In genomic region chr7:105565071-105565836, GRCm38 (mm10) we compare ENCODE assay signal across 15 mouse cellular contexts. TPM values are rescaled to one million over a fixed set of nuclear protein-coding genes. Genes with fewer than 3 reads are reported as not detected.
A peak's percentile ranks its signal among the peaks of the same experiment; 100 is the strongest.
DNase-seq lines count a peak whose midpoint lies in the region; ATAC-seq lines count a peak whose summit lies in the region.
"Had no signal": no experiment of that assay in that cellular context is flagged by ENCODE, and none has a peak within 500 bp of the region (broad histone marks: within the 10 kb centered on the region; RNA-seq: fewer than 3 reads in every experiment).

No protein-coding gene starts in this region.

- no peaks in the 10 kb centered on the region for H3K27me3 ChIP-seq in heart, embryonic 10.5 days (ENCODE audit: insufficient read depth, poor library complexity, severe bottlenecking)
- no peaks in the 10 kb centered on the region for H3K27me3 ChIP-seq in lung, embryonic 16.5 days (ENCODE audit: control insufficient read depth, insufficient read depth, low read depth, low read length)
- H3K27me3 ChIP-seq: embryonic facial prominence, embryonic 12.5 days; heart, embryonic 13.5 days had no signal

- H3K9ac ChIP-seq in lung, embryonic 16.5 days (ENCODE audit: low read length), result no peak overlapping the region
- H3K9ac ChIP-seq: embryonic facial prominence, embryonic 12.5 days; heart, embryonic 13.5 days; liver, embryonic 14.5 days had no signal

- H3K9me3 ChIP-seq in heart, embryonic 10.5 days, result no peaks in the 10 kb centered on the region
- H3K9me3 ChIP-seq in lung, embryonic 16.5 days (ENCODE audit: control insufficient read depth, low read length), result no peaks in the 10 kb centered on the region
- H3K9me3 ChIP-seq: embryonic facial prominence, embryonic 12.5 days; forebrain, embryonic 10.5 days; G1E; heart, embryonic 13.5 days had no signal

- peaks cover 56% of the 10 kb centered on the region for H3K36me3 ChIP-seq in heart, embryonic 10.5 days
- peaks cover 6% of the 10 kb centered on the region for H3K36me3 ChIP-seq in lung, embryonic 16.5 days (ENCODE audit: control insufficient read depth, insufficient read depth, low read length)
- H3K36me3 ChIP-seq: G1E had no signal

- 71% methylated on average over 17 of the region's 17 CpGs for WGBS in heart, embryonic 10.5 days
- 80% methylated on average over 17 of the region's 17 CpGs for WGBS in lung, embryonic 16.5 days

- H3K4me3 ChIP-seq in heart, embryonic 10.5 days, result no peak overlapping the region
- H3K4me3 ChIP-seq in lung, embryonic 16.5 days (ENCODE audit: low read length), result no peak overlapping the region
- H3K4me3 ChIP-seq: embryonic facial prominence, embryonic 12.5 days; forebrain, embryonic 10.5 days; heart, embryonic 13.5 days had no signal

- H3K4me2 ChIP-seq in lung, embryonic 16.5 days (ENCODE audit: low read depth, low read length), result no peak overlapping the region
- H3K4me2 ChIP-seq: embryonic facial prominence, embryonic 12.5 days; heart, embryonic 13.5 days had no signal

- H3K27ac ChIP-seq in heart, embryonic 10.5 days, result no peak overlapping the region
- no peak overlapping the region for H3K27ac ChIP-seq in lung, embryonic 16.5 days (ENCODE audit: low read length)
- H3K27ac ChIP-seq: embryonic facial prominence, embryonic 12.5 days; forebrain, embryonic 10.5 days; heart, embryonic 13.5 days; liver, embryonic 14.5 days had no signal

- peak; percentile 22; the same call in 1 of the 2 replicates for ATAC-seq in lung, embryonic 16.5 days (ENCODE audit: low read depth)

- peak; percentile 97 for DNase-seq in heart, adult 11 months
- DNase-seq in heart, embryonic 10.5 days (ENCODE audit: low spot score), result no peak
- no peak for DNase-seq in lung, postnatal 14 days
- peak; percentile 54 to 73 for DNase-seq in heart, adult 9 months (ENCODE audit: low spot score in 2 of 2)
- peak; percentile 70 for DNase-seq in lung, postnatal 36 days
- no peak for DNase-seq in gastrocnemius, adult 8-10 months (ENCODE audit: low spot score in 2 of 2)
- DNase-seq: adrenal gland, postnatal 25 days had no signal

- H3K4me1 ChIP-seq in heart, embryonic 10.5 days, result peaks cover 25% of the 10 kb centered on the region
- no peaks in the 10 kb centered on the region for H3K4me1 ChIP-seq in lung, embryonic 16.5 days (replicated peaks; ENCODE audit: control insufficient read depth, insufficient read depth, low read length)

RNA-seq across cellular contexts. Expression of gene Smpd1, which starts 11.1 kb away (rescaled TPM):
- polyA plus RNA-seq in heart, embryonic 10.5 days (2016; fragmentation: Nextera tagmentation; extraction: Ambion mirVana), result 39.9 and 60.4 TPM in 2 replicates
- polyA plus RNA-seq in lung, embryonic 16.5 days (2015; fragmentation: Nextera tagmentation; extraction: Ambion mirVana), result 47.8 and 50.3 TPM in 2 replicates
- 10 to 100 TPM; 47.6 to 60.6 (median 56.7) TPM for total RNA-seq in gastrocnemius, adult 8-10 months (2022)

RNA-seq across cellular contexts. Expression of gene Apbb1, which starts 16.2 kb away (rescaled TPM):
- 68.6 and 70.6 TPM in 2 replicates for polyA plus RNA-seq in heart, embryonic 10.5 days (2016; fragmentation: Nextera tagmentation; extraction: Ambion mirVana)
- polyA plus RNA-seq in lung, embryonic 16.5 days (2015; fragmentation: Nextera tagmentation; extraction: Ambion mirVana), result 46.3 and 48.0 TPM in 2 replicates
- total RNA-seq in gastrocnemius, adult 8-10 months (2022), result 1 to 10 TPM; 4.7 to 8.0 (median 6.8) TPM

RNA-seq across cellular contexts. Expression of gene Hpx, which starts 34.7 kb away (rescaled TPM):
- polyA plus RNA-seq in heart, embryonic 10.5 days (2016; fragmentation: Nextera tagmentation; extraction: Ambion mirVana), result 0.43 and 7.4 TPM in 2 replicates
- polyA plus RNA-seq in lung, embryonic 16.5 days (2015; fragmentation: Nextera tagmentation; extraction: Ambion mirVana), result 1.0 and 4.6 TPM in 2 replicates
- total RNA-seq in gastrocnemius, adult 8-10 months (2022), result under 1 TPM in 1 of 4 experiments, not detected in 3; 0.64 TPM
- total RNA-seq: G1E; megakaryocyte-erythroid progenitor cell, adult 5-6 weeks had no signal
- polyA plus RNA-seq: G1E; neural tube, embryonic 14.5 days had no signal

Comparison
In these comparisons a context has a peak if more than half of its experiments do, and no peak if none do; other contexts are left out.
1. DNase-seq: peak in heart, adult 11 months (single experiment), heart, adult 9 months (2 of 2) and lung, postnatal 36 days (single experiment); none in heart, embryonic 10.5 days (single experiment), lung, postnatal 14 days (single experiment) and gastrocnemius, adult 8-10 months (0 of 2).